Mouse (Mus musculus) thymus, postnatal 36 days (tissue): ENCODE measurements around the gene Zic1.

Experiments
- DNase-seq, 2 experiments: peaks; one replicate each; pipeline ENCODE4 v3.0.0; 2022; ENCODE audit warnings: mixed read lengths in 2 of 2

The Zic1 gene

GRCm38 (mm10) chr9:91383441-91384135, 18.0 kb upstream of the Zic1 start:
- no peak for DNase-seq

DNA sequence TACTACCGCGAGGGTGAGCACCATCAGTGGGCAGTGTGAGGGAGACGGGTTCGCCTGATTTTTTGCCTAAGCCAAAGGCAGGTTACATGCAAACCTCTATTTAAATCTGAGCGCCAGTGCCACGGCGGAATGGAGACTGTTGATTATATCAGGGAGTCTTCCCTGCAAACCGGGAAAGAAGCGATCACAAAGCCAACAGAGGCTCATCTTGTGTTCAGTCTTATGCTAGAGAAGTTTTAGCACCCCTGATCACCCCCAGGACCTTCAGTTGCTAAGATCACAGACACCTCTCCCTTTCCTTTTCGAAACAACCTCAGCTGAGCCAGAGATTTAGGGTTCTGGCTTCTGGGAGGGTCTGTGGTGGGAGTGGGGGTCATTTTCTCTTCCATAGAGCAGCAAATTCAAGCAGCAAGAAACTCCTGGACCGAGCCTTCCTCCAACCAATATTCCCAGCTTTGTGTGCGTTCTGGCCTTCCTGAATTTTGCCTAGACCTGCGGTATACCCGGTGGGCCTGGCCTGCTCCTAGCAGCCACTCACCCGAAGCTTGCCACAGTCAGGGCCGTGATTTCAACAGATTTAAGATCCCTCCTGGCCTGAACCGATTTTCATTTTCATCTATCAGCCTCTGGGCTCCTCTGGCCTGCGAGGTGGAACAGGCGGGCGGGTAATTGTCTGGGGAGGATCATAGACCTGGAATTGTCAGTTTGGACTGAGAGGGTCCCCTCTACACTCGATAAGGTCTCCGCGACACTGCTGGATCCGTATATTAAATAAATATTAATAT, 17.1 kb upstream of the Zic1 start:
- no peak for DNase-seq

- DNase-seq, result no peak
Observed at GRCm38 (mm10) chr9:91382111-91382379, 16.4 kb upstream of the Zic1 start.

DNA sequence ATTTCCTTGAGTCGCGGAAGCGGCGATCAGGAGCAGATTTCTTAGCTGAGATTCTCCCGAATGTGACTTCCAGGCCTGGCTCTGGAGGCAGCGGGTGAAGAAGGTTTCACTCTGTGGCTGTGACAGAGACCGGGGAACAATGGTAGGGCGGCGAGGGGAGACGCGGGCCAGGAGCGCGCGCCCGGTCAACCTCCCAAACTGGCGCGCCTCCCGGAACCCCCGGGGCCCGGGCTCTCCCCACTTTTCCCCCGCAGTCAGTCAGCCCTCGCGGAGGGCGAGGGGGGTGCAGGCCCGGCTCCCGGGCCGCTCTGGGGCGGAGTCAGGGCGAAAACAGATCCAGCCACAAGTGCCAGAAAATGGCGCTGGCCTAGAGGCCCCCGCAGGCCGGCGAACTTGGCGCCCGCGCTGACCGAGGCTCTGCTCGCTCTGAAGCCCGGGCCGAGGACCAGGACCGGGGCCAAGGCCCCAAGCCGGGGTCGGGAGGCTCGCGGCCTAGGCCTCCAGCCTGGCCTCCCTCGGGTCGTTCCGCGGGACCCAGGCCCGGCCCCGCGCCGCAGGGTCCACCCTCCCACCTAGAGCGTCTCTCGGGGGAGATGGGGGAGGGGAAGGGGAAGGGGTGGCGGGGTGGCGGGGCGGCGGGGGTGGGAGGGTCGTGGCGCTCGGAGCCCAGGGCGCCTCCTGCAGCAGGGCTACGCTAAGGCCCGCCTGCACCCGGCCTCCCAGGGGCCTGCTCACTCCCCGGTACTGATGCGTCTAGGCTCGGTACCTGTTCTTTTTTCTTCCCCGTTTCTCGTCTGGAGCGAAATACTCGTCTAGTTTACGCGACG, 15.9 kb upstream of the Zic1 start:
- DNase-seq, result no peak

GRCm38 (mm10) chr9:91380458-91380914, 14.9 kb upstream of the Zic1 start:
- no peak for DNase-seq

DNA sequence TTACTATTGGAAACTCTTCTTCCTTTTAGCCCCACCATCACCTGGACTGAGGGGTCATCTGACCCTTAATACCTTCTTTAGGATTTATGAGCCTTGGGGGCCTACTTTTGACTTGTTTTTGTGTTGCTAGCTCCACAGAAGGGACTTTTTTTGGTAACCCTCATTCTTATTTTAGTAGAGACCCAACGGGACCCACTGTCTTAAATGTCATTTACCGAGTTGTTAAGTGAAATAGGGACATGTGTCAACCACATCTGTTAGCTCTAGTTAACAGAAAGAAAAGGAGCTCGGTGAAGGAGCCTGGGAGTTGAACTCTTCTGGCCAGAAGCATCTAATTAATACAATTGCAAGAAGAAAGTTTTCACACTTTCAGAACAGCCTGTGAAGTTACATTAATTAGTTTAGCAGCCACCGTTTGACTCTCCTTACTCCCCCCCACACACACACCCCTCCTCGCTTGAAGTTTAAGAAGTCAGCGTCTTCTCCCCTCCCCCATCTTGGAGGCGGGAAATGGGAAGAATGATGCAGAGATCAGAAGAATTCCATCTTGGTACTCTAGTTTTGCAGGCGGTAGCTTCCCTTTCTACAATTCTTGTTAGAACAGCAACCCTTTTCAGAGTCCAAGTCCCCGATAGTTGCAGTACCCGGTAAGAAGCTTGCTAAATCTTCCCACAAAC, 14.3 kb upstream of the Zic1 start:
- no peak for DNase-seq

DNA sequence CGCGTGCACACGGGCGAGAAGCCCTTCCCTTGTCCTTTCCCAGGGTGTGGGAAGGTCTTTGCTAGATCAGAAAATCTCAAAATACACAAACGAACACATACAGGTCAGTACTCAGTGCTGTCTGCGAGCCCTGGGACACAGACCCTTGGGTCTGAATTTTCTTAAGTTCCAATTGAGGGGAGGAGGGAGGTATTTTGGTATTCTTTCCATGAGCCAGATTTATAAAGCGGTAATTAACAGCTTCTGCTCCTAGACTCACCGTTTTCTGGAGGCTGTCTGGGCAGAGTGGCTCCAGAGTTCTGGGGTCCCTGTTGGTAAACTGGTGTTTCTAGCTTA, 13.7 kb upstream of the Zic1 start:
- no peak for DNase-seq

- DNase-seq, result no peak
Observed at GRCm38 (mm10) chr9:91378411-91379299, 13.0 kb upstream of the Zic1 start.

GRCm38 (mm10) chr9:91377873-91378150, 12.2 kb upstream of the Zic1 start:
- DNase-seq, result no peak

- no peak for DNase-seq
Observed at GRCm38 (mm10) chr9:91377036-91377872, 11.6 kb upstream of the Zic1 start.

GRCm38 (mm10) chr9:91374665-91375064, 9.1 kb upstream of the Zic1 start:
- DNase-seq, result no peak

- no peak for DNase-seq
Observed at GRCm38 (mm10) chr9:91373811-91374575, 8.4 kb upstream of the Zic1 start.

- DNase-seq, result no peak
Observed at GRCm38 (mm10) chr9:91371608-91372007, 6.0 kb upstream of the Zic1 start.

DNA sequence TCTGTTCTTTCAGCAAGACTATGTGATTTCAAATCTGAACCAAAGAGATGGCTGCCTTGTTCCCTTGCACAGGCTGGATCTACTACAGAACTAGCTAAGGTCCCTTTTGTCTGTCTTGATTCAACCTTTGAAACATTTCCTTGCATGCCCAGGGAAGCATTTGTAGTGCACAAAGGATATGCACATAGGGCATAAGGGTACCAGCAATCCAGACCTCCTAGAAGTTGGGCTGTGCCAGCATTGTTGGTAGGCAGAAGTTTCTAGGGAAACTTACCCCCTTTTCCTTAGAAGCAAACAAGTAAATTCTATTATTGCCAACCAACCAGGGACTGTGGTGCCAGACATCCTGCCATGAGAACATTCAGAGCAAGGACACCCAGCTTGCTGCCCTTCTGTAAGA, 5.4 kb upstream of the Zic1 start:
- no peak for DNase-seq

- no peak for DNase-seq
Observed at GRCm38 (mm10) chr9:91370191-91370708, 4.6 kb upstream of the Zic1 start.

GRCm38 (mm10) chr9:91369293-91369991, 3.8 kb upstream of the Zic1 start:
- DNase-seq, result no peak

DNA sequence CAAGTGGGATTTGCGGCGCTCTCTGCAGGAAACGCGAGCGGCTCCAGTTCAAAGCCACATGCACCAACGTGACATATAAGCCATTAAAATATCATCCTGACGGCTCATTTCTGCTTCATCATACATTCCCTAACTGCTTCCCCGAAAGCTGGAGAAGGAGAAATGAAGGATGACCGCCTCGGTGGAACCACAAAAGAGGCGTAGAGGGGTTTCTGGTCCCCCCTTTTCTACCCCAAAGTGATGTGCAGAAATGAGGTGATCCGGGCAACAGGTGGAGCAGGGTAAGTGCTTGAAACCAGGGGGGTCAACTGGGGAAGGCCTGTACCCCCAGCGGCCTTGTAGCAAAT, 3.3 kb upstream of the Zic1 start:
- DNase-seq, result no peak

DNA sequence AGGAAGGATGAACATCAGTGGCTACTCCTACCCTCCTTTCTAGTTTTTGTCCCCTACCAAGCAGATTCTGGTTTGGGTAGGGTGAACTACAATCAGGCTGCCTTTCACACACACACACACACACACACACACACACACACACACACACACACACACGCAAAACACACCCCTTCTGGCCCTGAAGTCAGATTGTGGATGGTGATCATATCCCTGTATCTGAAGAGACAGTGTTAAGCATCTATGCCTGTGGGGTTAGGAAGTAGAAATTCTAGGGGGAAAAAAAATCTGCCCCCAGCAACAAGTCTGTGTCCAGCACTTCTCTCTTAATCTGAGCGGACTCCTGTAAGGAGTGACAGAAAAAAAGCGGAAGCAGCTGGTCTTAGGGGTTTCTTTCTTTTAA, 2.5 kb upstream of the Zic1 start:
- DNase-seq, result no peak

DNA sequence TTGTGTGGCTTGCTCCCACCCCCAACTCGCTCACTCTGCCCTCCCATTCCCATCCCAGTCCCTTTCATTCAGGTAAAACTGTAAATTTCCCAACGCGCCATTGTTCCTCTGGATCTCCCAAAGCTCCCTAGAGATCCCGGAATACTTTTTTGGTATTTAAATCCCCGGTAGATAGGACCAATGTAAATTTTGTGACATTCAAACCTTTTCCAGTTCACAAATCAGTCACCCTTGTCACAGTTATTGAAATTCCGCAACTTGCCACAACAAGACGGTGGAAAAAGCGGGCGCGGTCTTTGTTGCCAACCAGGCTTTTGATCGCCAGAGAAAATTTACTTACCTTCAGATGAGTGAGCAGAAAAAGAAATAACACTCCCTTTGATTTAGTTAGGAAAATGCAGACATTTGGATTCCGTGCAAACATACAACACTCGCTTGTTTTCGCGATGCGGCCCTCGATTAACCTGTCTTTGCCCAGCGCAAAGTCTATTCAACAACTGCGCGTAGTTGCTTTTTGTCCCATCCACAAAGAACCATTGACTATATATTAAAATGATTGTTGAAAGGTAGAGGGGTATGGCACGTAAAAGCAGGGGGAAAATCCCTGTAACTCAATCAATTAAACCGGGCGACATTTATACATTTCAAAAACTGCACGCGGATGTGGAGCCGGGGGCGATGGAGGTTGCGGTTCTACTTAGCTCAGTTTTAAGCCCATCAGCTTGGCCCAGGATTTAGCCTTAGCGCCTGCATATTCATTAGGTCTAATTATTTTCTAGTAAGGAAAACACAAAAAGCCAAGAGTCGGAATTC, 1.6 kb upstream of the Zic1 start:
- DNase-seq, result no peak
